Mouse (Mus musculus) fat pad, adult 2 months (tissue): ENCODE data around the gene Rae1.

Experiments
- DNase-seq: peaks from one replicate; pipeline ENCODE4 v3.0.0-alpha.2; 2011; ENCODE audit warnings: low read depth, low spot score; ENCODE audit errors: extremely low read depth

Gene Rae1

GRCm38 (mm10) chr2:172990161-172990560 lies 9.8 kb upstream of the Rae1 start:
- DNase-seq: no peak

- no peak for DNase-seq
Observed at GRCm38 (mm10) chr2:172996207-172996606, 3.7 kb upstream of the Rae1 start.

- no peak for DNase-seq
Observed at GRCm38 (mm10) chr2:172997748-172998147, 2.2 kb upstream of the Rae1 start.

- DNase-seq: no peak
Observed at GRCm38 (mm10) chr2:172998478-172998877, 1.4 kb upstream of the Rae1 start.

- no peak for DNase-seq
Observed at GRCm38 (mm10) chr2:173000285-173000652, 352 bp downstream of the Rae1 start.

GRCm38 (mm10) chr2:173000921-173001320 lies 1.0 kb downstream of the Rae1 start:
- DNase-seq: no peak

GRCm38 (mm10) chr2:173003737-173004136 lies 3.8 kb downstream of the Rae1 start:
- no peak for DNase-seq

GRCm38 (mm10) chr2:173010220-173010717 lies 10.4 kb downstream of the Rae1 start:
- DNase-seq: no peak

- no peak for DNase-seq
Observed at GRCm38 (mm10) chr2:173011440-173011839, 11.5 kb downstream of the Rae1 start.

- DNase-seq: no peak
Observed at GRCm38 (mm10) chr2:173014741-173015287, 14.9 kb downstream of the Rae1 start.

GRCm38 (mm10) chr2:173017940-173018339 lies 18.0 kb downstream of the Rae1 start:
- no peak for DNase-seq

- DNase-seq: no peak
Observed at GRCm38 (mm10) chr2:173018618-173019017, 18.7 kb downstream of the Rae1 start.

- no peak for DNase-seq
Observed at GRCm38 (mm10) chr2:173019322-173019721, 19.4 kb downstream of the Rae1 start.

- DNase-seq: no peak
Observed at GRCm38 (mm10) chr2:173019790-173020189, 19.9 kb downstream of the Rae1 start.

GRCm38 (mm10) chr2:173020430-173020829 lies 20.5 kb downstream of the Rae1 start, which contains the start of gene Rbm38:
TSS of gene Rbm38 (plus strand) at chr2:173020498.
- DNase-seq: no peak

GRCm38 (mm10) chr2:173021633-173022055 lies 21.7 kb downstream of the Rae1 start:
- no peak for DNase-seq

GRCm38 (mm10) chr2:173022056-173022681 lies 22.3 kb downstream of the Rae1 start:
- DNase-seq: no peak

- no peak for DNase-seq
Observed at GRCm38 (mm10) chr2:173022813-173023212, 22.9 kb downstream of the Rae1 start.

GRCm38 (mm10) chr2:173023371-173023851 lies 23.5 kb downstream of the Rae1 start:
- no peak for DNase-seq

GRCm38 (mm10) chr2:173023966-173024365 lies 24.0 kb downstream of the Rae1 start:
- DNase-seq: no peak

- DNase-seq: no peak
Observed at GRCm38 (mm10) chr2:173024392-173024791, 24.5 kb downstream of the Rae1 start.

GRCm38 (mm10) chr2:173024938-173025337 lies 25.0 kb downstream of the Rae1 start:
- no peak for DNase-seq

- no peak for DNase-seq
Observed at GRCm38 (mm10) chr2:173026286-173026685, 26.4 kb downstream of the Rae1 start.
